Mouse (Mus musculus) MEL (cell line): ENCODE data around the gene Glipr2. TPM values are rescaled to one million over a fixed set of nuclear protein-coding genes. Genes with fewer than 3 reads are reported as not detected.

ENCODE experiments used
- DNase-seq: peaks from one replicate; pipeline ENCODE4 v3.0.0; 2011; ENCODE audit warnings: low read depth, low spot score
- H3K27ac ChIP-seq: 2 replicates; pipeline ENCODE4 v1.5.1; 2012; ENCODE audit warnings: low read depth, mild to moderate bottlenecking, control low read depth, low read length, moderate library complexity; ENCODE audit not compliant: control insufficient read depth
- H3K27me3 ChIP-seq, 2 experiments: fragments of 150-350 bp in 1 of 2; sonication (generic) in 1 of 2; 2 replicates each; pipeline ENCODE4 v1.6.1; 2012; ENCODE audit warnings: low read length in 2 of 2, mild to moderate bottlenecking in 2 of 2, improper control_type of control experiment in 1 of 2, moderate library complexity in 1 of 2; ENCODE audit not compliant: insufficient read depth in 2 of 2, control insufficient read depth in 1 of 2
- H3K36me3 ChIP-seq, 2 experiments: 2 replicates each; pipeline ENCODE4 v1.6.1; 2012 to 2014; ENCODE audit warnings: low read length in 2 of 2, improper control_type of control experiment in 1 of 2, inconsistent platforms in 1 of 2, mild to moderate bottlenecking in 1 of 2; ENCODE audit not compliant: insufficient read depth in 2 of 2, control insufficient read depth in 1 of 2
- H3K4me1 ChIP-seq, 2 experiments: fragments of 150-350 bp in 1 of 2; sonication (generic) in 1 of 2; 2 replicates each; pipeline ENCODE4 v1.6.1; 2012; ENCODE audit warnings: low read length in 2 of 2, improper control_type of control experiment in 1 of 2, mild to moderate bottlenecking in 1 of 2; ENCODE audit not compliant: insufficient read depth in 2 of 2, control insufficient read depth in 1 of 2
- H3K4me3 ChIP-seq, 2 experiments: fragments of 150-350 bp in 1 of 2; sonication (generic) in 1 of 2; 2 replicates each; pipeline ENCODE4 v1.5.1; 2012; ENCODE audit warnings: low read depth in 2 of 2, low read length in 2 of 2, mild to moderate bottlenecking in 2 of 2, moderate library complexity in 2 of 2, control low read depth in 1 of 2, improper control_type of control experiment in 1 of 2; ENCODE audit not compliant: control insufficient read depth in 1 of 2, insufficient read depth in 1 of 2
- H3K79me2 ChIP-seq: 2 replicates; pipeline ENCODE4 v1.6.1; 2012; ENCODE audit warnings: mild to moderate bottlenecking, low read length, moderate library complexity; ENCODE audit not compliant: control insufficient read depth, poor library complexity, insufficient read depth
- H3K9ac ChIP-seq: 2 replicates; pipeline ENCODE4 v1.6.1; 2012; ENCODE audit warnings: low read depth, mild to moderate bottlenecking, control low read depth, low read length, moderate library complexity; ENCODE audit not compliant: control insufficient read depth, poor library complexity, severe bottlenecking
- H3K9me3 ChIP-seq: fragments of 150-350 bp; sonication (generic); replicated peaks from 2 replicates; pipeline ENCODE4 v1.6.1; 2012; ENCODE audit warnings: mild to moderate bottlenecking, low read length, improper control_type of control experiment, moderate library complexity; ENCODE audit not compliant: insufficient read depth
- CHD1 ChIP-seq: IDR thresholded peaks from 2 replicates; pipeline ENCODE4 v1.6.1; 2012; ENCODE audit warnings: low read depth, mild to moderate bottlenecking, inconsistent platforms, low read length, improper control_type of control experiment
- CHD2 ChIP-seq: IDR thresholded peaks from 2 replicates; pipeline ENCODE4 v1.6.1; 2011; ENCODE audit warnings: low read length, improper control_type of control experiment
- EP300 ChIP-seq, 2 experiments: IDR thresholded peaks; 2 replicates each; pipeline ENCODE4 v1.6.1; 2011; ENCODE audit warnings: improper control_type of control experiment in 2 of 2, low read length in 2 of 2, low read depth in 1 of 2, mild to moderate bottlenecking in 1 of 2
- ETS1 ChIP-seq: IDR thresholded peaks from 2 replicates; pipeline ENCODE4 v1.6.1; 2012; ENCODE audit warnings: low read depth, mild to moderate bottlenecking, inconsistent platforms, low read length, improper control_type of control experiment, moderate library complexity
- KAT2A ChIP-seq: conservative IDR thresholded peaks from 2 replicates; pipeline ENCODE4 v1.6.1; 2012; ENCODE audit warnings: low read depth, low read length, improper control_type of control experiment, inconsistent platforms
- MAZ ChIP-seq: IDR thresholded peaks from 2 replicates; pipeline ENCODE4 v1.6.1; 2012; ENCODE audit warnings: low read depth, mild to moderate bottlenecking, inconsistent platforms, low read length, improper control_type of control experiment
- MEF2A ChIP-seq: IDR thresholded peaks from 2 replicates; pipeline ENCODE4 v1.6.1; 2014; ENCODE audit warnings: low read depth, mild to moderate bottlenecking, inconsistent platforms, low read length, improper control_type of control experiment; ENCODE audit not compliant: poor library complexity, insufficient replicate concordance, severe bottlenecking; ENCODE audit errors: extremely low read depth
- POLR2AphosphoS5 ChIP-seq: IDR thresholded peaks from 2 replicates; pipeline ENCODE4 v1.6.1; 2012; ENCODE audit warnings: low read depth, borderline replicate concordance, mild to moderate bottlenecking, inconsistent platforms, low read length, moderate library complexity, mixed read lengths
- RAD21 ChIP-seq: IDR thresholded peaks from 2 replicates; pipeline ENCODE4 v1.6.1; 2011; ENCODE audit warnings: mild to moderate bottlenecking, low read depth, low read length, improper control_type of control experiment
- RCOR1 ChIP-seq: IDR thresholded peaks from 2 replicates; pipeline ENCODE4 v1.6.1; 2012; ENCODE audit warnings: low read depth, mild to moderate bottlenecking, inconsistent platforms, low read length, improper control_type of control experiment
- SIN3A ChIP-seq: IDR thresholded peaks from 2 replicates; pipeline ENCODE4 v1.6.1; 2012; ENCODE audit warnings: low read length, improper control_type of control experiment, inconsistent platforms
- TAL1 ChIP-seq: IDR thresholded peaks from 2 replicates; pipeline ENCODE4 v1.6.1; 2012; ENCODE audit warnings: mild to moderate bottlenecking, inconsistent platforms, low read length, moderate library complexity, mixed read lengths
- UBTF ChIP-seq: IDR thresholded peaks from 2 replicates; pipeline ENCODE4 v1.6.1; 2012; ENCODE audit warnings: low read depth, mild to moderate bottlenecking, inconsistent platforms, low read length, improper control_type of control experiment, moderate library complexity, borderline replicate concordance; ENCODE audit not compliant: insufficient read depth
- USF1 ChIP-seq: IDR thresholded peaks from 2 replicates; pipeline ENCODE4 v1.6.1; 2014; ENCODE audit warnings: low read depth, mild to moderate bottlenecking, inconsistent platforms, low read length, improper control_type of control experiment, moderate library complexity
- ZC3H11A ChIP-seq: IDR thresholded peaks from 2 replicates; pipeline ENCODE4 v1.6.1; 2012; ENCODE audit warnings: low read depth, mild to moderate bottlenecking, inconsistent platforms, low read length, improper control_type of control experiment
- ZKSCAN1 ChIP-seq: IDR thresholded peaks from 2 replicates; pipeline ENCODE4 v1.6.1; 2012; ENCODE audit warnings: low read depth, mild to moderate bottlenecking, inconsistent platforms, low read length, improper control_type of control experiment, moderate library complexity
- polyA plus RNA-seq, 2 experiments: library from polyadenylated mRNA; stranded (reverse) in 1 of 2; unstranded in 1 of 2; fragments of >175 nt in 1 of 2; fragments of >200 nt in 1 of 2; gene quantifications; 2 replicates each; pipeline versions ENCODE4 v1.2.1 to v1.2.4; 2012; ENCODE audit warnings: low replicate concordance in 2 of 2, low read depth in 1 of 2; ENCODE audit not compliant: insufficient read length in 2 of 2, insufficient read depth in 1 of 2, missing spikeins in 1 of 2
- total RNA-seq: library from RNA; depleted of rRNA; stranded (reverse); fragments of 300-350 nt; gene quantifications from 2 replicates; pipeline ENCODE4 v1.2.3, GENCODE M21; 2012

The Glipr2 gene
- total and polyA plus RNA-seq, 3 experiments: 22.8 to 25.0 TPM; not detected in 1

- Histone ChIP-seq H3K4me3 (no peak overlapping the region), H3K36me3 (no peaks in the 10 kb centered on the region), H3K79me2 (no peaks in the 10 kb centered on the region), H3K4me1 (no peaks in the 10 kb centered on the region), H3K9ac (no peak overlapping the region), H3K27me3 (no peaks in the 10 kb centered on the region), H3K9me3 (no peaks in the 10 kb centered on the region)
- TF ChIP-seq ZC3H11A: no peak
- no peak for TF ChIP-seq SIN3A
- TF ChIP-seq POLR2AphosphoS5: no peak
- no peak for TF ChIP-seq CHD1
- TF ChIP-seq ZKSCAN1: no peak
- no peak for TF ChIP-seq RCOR1
- TF ChIP-seq, all 39 proteins: peak for 0
- DNase-seq: no peak
- no peak overlapping the region for H3K27ac ChIP-seq
Observed at GRCm38 (mm10) chr4:43988976-43989375, 31.8 kb downstream of the Glipr2 start.

GRCm38 (mm10) chr4:43993072-43993471 lies 35.9 kb downstream of the Glipr2 start:
- Histone ChIP-seq H3K79me2 (no peaks in the 10 kb centered on the region), H3K27ac (no peak overlapping the region), H3K4me3 (no peak overlapping the region), H3K9me3 (no peaks in the 10 kb centered on the region), H3K9ac (no peak overlapping the region), H3K4me1 (no peaks in the 10 kb centered on the region), H3K27me3 (no peaks in the 10 kb centered on the region; a peak in 1 of 4 replicates), H3K36me3 (no peaks in the 10 kb centered on the region)
- DNase-seq: no peak
- TF ChIP-seq MAZ (no peak), TAL1 (no peak), CHD2 (no peak), EP300 (IDR thresholded peaks at IDR 0.05; ENCODE audit: low read depth in 1 of 2, low read length in 2 of 2) (no peak), UBTF (no peak), USF1 (no peak), KAT2A (no peak), ZKSCAN1 (no peak), ETS1 (no peak), POLR2AphosphoS5 (no peak), RAD21 (no peak), MEF2A (no peak)
